Mouse (Mus musculus) bone marrow, adult 2 months (tissue): ENCODE measurements around the gene Best3.

Experiments
- CTCF ChIP-seq: fragments of 200-500 bp; IDR thresholded peaks from 2 replicates; pipeline ENCODE4 v1.5.1; 2011; ENCODE audit warnings: low read length, control low read depth; ENCODE audit not compliant: control insufficient read depth, insufficient read depth
- POLR2A ChIP-seq: fragments of 200-500 bp; IDR thresholded peaks from 2 replicates; pipeline ENCODE4 v1.6.1; 2011; ENCODE audit warnings: low read depth, mild to moderate bottlenecking, control low read depth, low read length, borderline replicate concordance; ENCODE audit not compliant: control insufficient read depth

GRCm38 (mm10) chr10:116996236-116996600, 10.1 kb downstream of the Best3 start:
- TF ChIP-seq CTCF (no peak), POLR2A (no peak)
